Mouse (Mus musculus): ENCODE data around the gene Hif3a.
A peak's percentile ranks its signal among the peaks of the same experiment; 100 is the strongest.

Hif3a gene

DNA sequence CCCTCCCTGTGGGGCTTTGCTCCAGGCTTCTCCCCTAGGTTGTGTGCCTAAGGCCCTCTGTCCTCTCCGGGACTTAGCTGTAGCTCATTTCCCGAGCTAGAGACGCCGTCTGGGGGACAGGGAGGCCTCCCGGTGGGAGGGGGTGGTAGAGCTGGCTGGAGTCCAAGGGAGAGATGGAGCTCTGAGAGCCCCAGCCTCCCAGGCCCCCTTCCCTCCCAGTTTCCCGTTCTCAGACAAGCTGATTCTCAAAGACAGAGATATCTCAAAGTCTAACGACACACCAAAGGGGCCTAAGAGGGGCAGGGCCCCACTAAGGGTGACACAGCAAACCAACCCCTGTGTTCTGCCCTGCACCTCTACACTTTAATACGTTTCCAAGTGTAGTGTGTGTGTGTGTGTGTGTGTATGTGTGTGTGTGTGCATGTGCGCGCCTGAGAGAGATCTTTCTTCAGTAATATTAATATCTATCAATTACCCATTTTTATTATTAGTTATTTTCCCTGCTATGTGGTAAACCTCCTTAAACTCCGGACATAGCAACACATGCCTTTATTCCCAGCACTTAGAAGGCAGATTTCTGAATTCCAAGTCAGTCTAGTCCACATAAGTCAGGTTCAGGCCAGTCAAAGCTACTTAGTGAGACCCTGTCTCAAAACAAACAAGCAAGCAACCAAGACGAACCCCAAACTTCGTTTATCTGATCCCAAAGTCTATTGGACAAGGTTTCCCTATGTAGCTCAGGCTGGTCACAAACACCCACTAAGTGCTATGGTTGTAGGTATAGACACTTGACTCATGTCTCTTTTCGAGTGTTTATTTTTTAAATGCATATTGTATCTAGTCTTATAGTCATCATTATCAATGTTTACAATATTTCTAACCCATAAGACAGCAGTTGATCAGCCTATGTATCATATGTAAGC, 5.4 kb downstream of the Hif3a start:
- no peak for DNase-seq

DNA sequence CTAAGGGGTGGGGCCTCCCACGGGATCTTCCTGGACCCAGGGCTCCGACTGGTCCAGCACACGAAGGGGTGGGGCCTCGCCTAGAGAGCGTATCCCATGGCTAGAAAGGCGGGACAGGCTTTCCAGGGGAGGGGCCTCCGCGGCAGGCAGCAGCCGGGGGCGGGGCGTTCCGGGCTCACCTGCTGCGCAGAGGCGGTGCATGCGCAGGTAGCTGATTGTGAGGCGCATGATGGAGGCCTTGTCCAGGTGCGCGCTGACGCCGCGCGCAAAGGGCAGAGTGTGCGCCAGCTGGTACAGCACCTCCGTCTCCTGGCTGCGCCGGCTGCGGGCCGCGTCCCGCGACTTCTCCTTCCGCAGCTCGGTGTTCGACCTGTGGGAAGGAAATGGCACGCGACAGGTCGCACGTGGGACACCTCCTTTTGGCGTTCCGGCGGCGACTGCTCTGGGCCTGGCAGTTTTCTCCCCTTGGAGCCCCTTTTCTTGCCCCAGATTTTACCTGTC, 6.1 kb downstream of the Hif3a start:
- DNase-seq = peak; percentile 97

GRCm38 (mm10) chr7:17055287-17055946, 6.8 kb downstream of the Hif3a start:
- no peak for DNase-seq

GRCm38 (mm10) chr7:17054325-17054989, 7.8 kb downstream of the Hif3a start:
- no peak for DNase-seq

GRCm38 (mm10) chr7:17050933-17051594, 11.2 kb downstream of the Hif3a start:
- peak; percentile 63 to 79 for DNase-seq

GRCm38 (mm10) chr7:17050491-17050890, 11.7 kb downstream of the Hif3a start:
- DNase-seq = no peak

DNA sequence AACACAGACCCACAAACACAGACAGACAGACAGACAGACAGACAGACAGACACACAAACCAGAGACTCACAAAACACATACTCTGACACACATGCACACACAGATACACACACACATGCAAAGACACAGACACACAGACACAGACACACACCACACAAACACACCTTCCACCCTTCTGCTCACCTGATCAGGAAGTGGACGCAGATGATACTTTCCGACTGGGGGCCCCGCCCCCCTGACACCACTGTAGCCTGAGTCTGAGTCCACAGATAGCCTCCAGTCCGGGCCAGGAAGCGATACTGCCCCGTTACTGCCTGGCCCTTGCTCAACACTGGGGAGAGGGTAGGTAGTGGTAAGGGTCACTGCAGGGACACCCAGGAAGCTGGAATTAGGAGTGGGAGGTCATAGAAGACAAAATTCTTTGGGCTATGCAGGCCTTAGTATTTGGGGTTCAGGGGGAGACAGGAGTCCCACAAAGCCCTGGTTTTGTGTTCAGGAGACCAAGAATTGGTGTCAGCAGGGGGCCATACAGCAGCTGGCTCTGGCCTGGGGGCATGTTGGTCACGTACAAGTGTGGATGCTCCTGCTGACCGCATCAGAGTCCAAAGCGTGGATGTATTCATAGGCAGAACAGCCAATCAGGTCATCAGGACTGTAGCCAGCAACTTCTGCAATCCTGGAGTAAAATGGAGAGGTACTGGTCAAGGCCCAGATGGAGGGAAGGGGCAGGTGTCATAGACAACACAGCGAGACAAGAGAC, 13.6 kb downstream of the Hif3a start:
- no peak for DNase-seq

- DNase-seq = no peak
These were observed 15.1 kb downstream of the Hif3a start for GRCm38 (mm10) chr7:17047041-17047682.

- no peak for DNase-seq
These were observed 16.5 kb downstream of the Hif3a start for GRCm38 (mm10) chr7:17045743-17046142.

GRCm38 (mm10) chr7:17039373-17039772, 22.9 kb downstream of the Hif3a start:
- DNase-seq = no peak

- no peak for DNase-seq
These were observed 24.1 kb downstream of the Hif3a start for GRCm38 (mm10) chr7:17038018-17038695.

- no peak for DNase-seq
These were observed 32.0 kb downstream of the Hif3a start for GRCm38 (mm10) chr7:17030239-17030638.

DNA sequence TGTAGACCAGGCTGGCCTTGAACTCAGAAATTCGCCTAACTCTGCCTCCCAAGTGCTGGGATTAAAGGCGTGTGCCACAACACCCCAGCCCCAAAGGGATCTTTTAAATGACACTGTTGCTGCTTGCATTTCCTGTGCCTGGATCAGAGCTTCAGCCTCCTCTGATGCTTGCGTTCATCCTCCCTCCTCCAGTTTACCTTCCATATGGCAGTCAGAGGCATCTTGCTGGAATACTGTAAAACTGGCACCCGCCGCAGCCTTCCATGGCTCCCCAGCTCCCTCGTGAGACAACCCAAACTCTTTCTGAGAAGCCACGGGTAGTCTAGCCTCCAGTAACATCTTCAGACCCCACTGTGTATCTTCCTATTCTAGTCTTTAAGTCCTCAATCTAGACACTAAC, 33.3 kb downstream of the Hif3a start:
- no peak for DNase-seq

DNA sequence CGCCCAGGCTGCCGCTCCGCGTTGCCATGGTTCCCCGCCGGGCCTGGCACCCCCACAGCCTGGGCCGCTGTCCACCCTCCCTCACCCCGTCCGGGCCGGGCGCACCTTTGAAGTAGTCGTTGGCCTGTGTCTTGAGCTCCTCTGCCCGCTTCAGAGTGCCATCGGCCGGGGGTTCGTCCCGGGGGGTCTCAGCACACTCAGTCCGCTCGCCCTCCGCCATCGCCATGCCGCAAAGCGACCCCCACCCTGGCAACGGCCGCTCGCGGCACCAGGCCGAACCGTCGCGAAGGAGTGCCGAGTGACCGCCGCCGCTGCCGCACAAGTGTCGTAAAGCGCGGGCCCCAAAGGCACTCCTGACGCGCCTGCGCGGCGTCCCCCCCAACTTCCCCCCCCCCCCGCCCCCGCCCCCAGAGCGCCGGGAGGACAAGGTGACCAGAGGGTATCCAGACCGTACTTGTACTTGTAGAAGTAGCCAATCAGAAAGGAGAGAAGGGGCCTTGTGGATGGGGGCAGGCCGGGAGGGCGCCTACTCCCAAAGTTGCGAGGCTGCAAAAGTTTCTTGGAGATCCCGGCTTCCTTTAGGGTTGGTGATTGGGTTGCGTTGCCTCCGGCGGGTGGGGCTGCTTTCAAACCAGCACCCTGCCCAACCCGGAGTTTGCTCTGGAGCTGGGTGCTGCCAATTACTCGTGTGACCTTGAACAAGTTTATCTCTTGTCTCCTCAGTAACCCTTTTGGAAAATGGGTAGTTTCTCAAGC, 34.5 kb downstream of the Hif3a start, which contains the start of gene Ppp5c:
Gene Ppp5c, minus strand, starts transcription at position 337 of the 756 bp plus-strand sequence.
- DNase-seq = peak; percentile 89 to 90

GRCm38 (mm10) chr7:17026710-17027587, 35.3 kb downstream of the Hif3a start:
- peak; percentile 71 to 75 for DNase-seq

DNA sequence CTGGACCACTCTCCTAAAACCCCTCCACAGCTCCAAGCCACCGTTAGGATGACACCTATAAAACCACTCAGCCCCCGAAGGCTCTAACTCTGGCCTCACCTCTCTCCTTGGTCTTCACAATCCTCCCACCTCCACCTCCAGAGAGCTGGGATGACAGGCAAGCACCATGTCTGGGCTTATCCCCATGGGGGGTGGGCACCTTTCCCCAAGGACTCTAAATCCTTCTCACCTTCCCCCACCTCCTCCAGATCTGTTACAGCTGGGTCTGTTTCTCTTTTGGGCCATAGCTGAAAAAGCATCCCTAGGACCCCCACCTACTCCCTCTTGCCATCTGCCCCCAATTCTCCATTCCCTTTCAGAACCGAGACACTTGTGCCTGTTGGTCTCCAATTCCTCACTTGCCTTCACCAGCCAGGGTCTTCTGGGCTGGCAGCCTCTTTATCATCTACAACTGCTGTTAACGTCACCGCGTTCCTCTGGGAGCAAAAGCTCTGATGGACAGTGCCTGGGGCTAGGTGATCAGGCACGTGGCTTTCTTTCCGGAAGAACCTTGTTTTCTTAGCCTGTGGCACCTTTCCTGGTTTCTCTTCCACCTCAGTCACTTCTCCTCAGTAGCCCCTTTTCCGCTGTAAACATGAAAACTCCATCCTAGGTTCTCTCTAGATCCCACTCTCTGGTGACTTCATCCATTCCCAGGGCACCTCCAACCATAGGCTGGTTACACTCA, 36.2 kb downstream of the Hif3a start:
- DNase-seq = no peak

DNA sequence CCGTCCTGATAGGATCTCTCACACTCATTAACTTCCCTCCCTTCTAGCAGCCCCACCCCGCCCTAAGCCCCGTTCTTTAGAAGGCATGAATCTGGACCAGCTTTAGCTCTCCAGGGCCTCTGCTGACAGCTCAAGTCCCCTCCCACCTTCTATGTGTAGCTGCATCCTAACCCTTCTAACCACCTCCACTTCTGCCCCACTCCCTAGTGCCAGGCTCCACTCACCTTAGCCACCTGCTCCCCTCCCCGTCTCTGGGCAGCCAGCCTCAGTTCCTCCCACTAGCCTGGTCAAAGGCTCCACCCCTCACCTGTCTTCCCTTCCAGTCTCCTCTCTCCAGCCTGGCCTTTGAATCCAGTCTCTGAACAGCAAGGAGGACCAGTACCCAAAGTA, 36.7 kb downstream of the Hif3a start:
- DNase-seq = peak in 1 of 2 experiments; percentile 45

DNA sequence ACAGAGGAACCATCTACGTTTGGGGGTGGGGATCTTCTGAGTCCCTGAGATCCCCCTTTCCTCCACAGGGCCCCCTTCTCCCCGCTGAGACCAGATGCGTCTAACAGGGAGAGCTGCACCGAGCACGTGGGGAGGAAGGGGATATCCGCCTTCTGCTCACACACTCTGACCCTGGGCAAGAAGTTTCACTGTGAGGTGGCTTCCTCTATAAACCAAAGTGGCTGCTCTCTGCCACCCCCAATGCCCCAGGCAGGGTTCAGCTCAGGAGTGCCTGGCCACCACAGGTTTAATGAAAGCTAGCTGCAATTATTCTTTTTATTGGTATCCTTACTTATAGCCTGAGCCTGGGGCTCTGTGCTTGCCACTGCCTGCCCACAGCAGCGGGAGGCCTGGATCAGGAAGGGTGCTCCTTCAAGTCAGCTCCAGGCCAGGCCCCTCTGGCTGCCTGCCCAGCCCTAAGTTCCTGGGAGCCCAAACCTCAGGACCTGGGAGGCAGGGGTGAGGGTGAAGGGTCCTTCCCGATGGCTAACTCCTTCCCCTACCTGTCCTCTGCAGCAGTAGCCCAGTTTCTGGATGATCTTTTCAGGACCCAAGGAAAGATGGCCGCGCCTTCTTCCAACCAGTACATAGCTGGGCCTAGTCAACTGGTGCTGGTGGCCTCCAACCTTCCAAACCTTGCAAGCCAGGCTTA, 37.3 kb downstream of the Hif3a start:
- DNase-seq = peak; percentile 73 to 75
